Mouse (Mus musculus): ENCODE results near the gene Banp. TPM values are rescaled to one million over a fixed set of nuclear protein-coding genes. Genes with fewer than 3 reads are reported as not detected.

Banp gene
- polyA plus RNA-seq, 1 experiment from 2014 or later: 59.0 TPM

DNA sequence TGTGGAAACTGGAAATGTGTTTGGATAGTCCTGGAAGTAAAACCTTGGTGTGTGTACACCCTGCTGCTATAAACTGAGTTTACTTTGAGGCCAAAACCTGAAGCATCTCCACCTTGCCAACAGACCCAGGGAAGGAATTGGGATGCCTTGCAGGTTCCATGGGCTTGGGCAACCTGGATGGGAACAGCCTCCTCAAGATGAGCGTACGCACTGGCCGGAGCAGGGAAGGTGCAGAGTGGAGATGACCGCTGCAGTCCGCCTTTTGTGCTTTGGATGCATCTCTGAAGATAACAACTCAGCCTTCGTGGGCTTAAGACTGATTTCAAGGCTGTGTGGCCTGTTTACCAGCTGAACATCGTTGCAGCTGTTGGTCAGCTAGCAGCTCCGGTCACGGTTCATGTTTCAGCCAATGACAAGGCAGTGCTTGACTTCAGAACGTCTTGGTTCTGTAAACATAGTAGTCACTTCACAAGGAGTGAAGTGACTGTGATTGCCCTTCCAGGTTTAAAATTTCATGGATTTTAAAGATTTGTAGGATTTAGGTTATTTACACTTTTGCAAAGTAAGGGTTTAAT, 5.5 kb downstream of the Banp start:
- H3K27me3 ChIP-seq: no peaks in the 10 kb centered on the region
- H3K27ac ChIP-seq: no peak overlapping the region
- H3K4me3 ChIP-seq: no peak overlapping the region
- H3K36me3 ChIP-seq: peaks cover 20% of the 10 kb centered on the region
- no peaks in the 10 kb centered on the region for H3K9me3 ChIP-seq
- H3K4me2 ChIP-seq: no peak overlapping the region
- H3K9ac ChIP-seq: no peak overlapping the region
- H3K4me1 ChIP-seq (replicated peaks): peaks cover 46% of the 10 kb centered on the region
- 84% methylated on average over 10 of the region's 10 CpGs for WGBS
- ATAC-seq (ENCODE audit: low FRiP score): no peak

DNA sequence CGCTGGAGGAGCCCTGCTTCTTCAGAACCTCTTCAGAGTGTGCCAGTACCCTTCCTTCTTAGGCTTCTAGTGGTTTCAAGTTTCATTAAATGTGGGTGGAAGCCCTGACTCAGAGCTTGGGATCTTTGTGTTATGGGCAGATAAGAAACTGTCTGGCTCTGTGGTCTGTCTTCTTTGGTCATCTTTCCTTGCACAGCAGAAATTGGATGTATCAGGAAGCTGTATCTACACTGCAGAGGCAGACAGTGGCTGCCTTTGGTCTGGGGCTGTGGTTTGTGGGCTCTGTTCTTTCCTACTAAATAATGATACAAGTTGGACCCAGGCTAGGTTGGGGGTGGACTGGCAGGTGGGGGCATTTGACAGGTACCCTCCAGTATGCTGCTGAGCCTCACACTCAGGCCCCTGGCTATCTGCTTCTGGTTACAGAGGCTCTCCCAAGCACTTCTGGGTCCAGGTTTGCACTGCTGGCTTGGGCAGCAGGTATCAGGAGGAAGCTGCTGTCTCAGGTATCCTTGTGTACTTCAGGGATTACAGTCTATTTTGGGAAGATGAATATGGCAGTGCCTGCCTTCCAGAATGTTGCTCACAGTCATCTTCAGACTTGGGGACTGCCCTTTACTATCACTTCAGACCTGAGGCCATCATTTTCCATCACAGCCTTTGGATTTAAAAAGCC, 6.4 kb downstream of the Banp start:
- WGBS: 74% methylated on average over 1 of the region's 1 CpGs
- Histone ChIP-seq H3K4me3 (no peak overlapping the region), H3K27ac (no peak overlapping the region), H3K9ac (no peak overlapping the region), H3K36me3 (peaks cover 20% of the 10 kb centered on the region), H3K27me3 (no peaks in the 10 kb centered on the region), H3K9me3 (no peaks in the 10 kb centered on the region), H3K4me2 (no peak overlapping the region), H3K4me1 (replicated peaks) (peaks cover 52% of the 10 kb centered on the region)
- ATAC-seq (ENCODE audit: low FRiP score): no peak

DNA sequence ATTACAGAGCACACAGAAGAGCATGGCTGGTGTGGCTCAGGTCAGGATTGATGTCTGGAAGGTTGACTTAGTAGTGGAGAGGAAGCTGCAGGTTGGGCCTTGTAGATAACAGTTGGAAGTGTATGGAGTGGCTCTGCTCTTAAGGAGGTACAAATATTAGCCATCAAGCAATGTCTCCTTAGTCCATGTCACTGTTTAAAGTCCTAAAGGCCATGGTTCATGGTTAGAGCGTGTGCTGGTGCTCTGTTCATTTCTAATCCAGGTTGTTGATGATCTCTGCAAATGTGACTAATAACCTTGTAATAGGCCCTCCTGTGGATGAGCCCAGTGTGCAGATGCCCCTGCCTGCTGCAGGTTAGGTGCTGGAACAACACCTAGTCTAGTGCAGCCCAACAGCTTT, 8.8 kb downstream of the Banp start:
- H3K36me3 ChIP-seq: peaks cover 20% of the 10 kb centered on the region
- H3K27me3 ChIP-seq: no peaks in the 10 kb centered on the region
- WGBS: 88% methylated on average over 1 of the region's 1 CpGs

DNA sequence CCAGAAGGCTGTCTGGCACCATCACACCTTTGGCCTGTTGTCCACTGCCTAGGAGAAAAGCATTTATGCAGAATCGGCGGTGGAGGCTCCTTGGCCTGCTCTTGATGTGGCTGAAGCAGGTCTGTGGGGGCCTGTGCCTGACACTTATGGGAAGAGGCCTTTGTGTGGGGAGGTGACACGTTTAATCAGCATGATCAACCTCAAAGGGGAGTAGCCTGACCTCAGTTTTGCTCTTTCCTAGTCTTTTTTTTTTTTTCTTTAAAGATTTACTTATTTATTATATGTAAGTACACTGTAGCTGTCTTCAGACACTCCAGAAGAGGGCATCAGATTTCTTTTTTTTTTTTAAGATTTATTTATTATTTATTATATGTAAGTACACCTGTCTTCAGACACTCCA, 13.3 kb downstream of the Banp start:
- 83% methylated on average over 3 of the region's 3 CpGs for WGBS
- Histone ChIP-seq H3K27ac (no peak overlapping the region), H3K4me2 (no peak overlapping the region), H3K9ac (no peak overlapping the region), H3K4me1 (replicated peaks) (peaks cover 42% of the 10 kb centered on the region), H3K27me3 (no peaks in the 10 kb centered on the region), H3K9me3 (no peaks in the 10 kb centered on the region), H3K36me3 (no peaks in the 10 kb centered on the region), H3K4me3 (no peak overlapping the region)
- ATAC-seq (ENCODE audit: low FRiP score): no peak

More for the DNA sequence above, 8.8 kb downstream of the Banp start:
- ATAC-seq (ENCODE audit: low FRiP score): no peak
- Histone ChIP-seq H3K4me1 (replicated peaks) (peaks cover 34% of the 10 kb centered on the region), H3K4me3 (no peak overlapping the region), H3K9me3 (no peaks in the 10 kb centered on the region), H3K9ac (no peak overlapping the region), H3K4me2 (no peak overlapping the region), H3K27ac (no peak overlapping the region)

DNA sequence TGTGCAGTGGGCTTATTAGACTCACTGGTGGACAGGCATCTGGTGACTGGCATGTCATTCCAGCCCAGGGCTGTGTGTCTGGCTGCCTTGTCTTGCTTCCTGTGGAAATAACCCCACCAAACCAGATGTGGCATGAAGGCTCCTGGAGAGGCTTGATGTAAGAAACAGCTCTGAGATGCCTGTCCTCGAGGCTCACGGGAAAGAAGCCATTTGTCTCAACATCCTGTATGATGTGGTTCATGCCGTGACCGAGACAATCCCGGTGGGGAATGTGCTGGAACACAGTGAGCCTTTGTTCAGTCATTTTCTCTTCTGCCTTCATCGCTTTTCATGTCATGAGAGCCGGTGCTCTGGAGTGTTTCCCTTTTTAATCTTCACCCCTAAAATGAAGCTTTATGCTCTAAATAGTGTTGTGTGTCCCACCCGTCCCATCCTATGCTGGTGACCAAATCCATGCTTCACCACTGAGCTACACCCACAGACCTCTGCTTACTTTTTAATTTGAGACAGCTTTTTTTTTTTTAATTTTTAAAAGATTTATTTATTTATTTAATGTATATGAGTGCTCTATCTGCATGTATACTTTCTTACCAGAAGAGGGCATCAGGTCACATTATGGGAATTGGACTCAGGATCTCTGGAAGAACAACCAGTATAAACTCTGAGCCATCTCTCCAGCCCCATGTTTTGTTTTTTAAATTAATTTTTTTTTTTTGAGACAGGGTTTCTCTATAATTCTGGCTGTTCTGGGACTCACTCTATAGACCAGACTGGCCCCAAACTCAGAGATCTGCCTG, 15.4 kb downstream of the Banp start:
- H3K36me3 ChIP-seq: no peaks in the 10 kb centered on the region
- H3K4me1 ChIP-seq (replicated peaks): peaks cover 49% of the 10 kb centered on the region
- no peak overlapping the region for H3K9ac ChIP-seq
- H3K27me3 ChIP-seq: no peaks in the 10 kb centered on the region
- peak overlapping the region; percentile 58; the same call in 1 of the 2 replicates for H3K27ac ChIP-seq
- no peaks in the 10 kb centered on the region for H3K9me3 ChIP-seq
- no peak overlapping the region for H3K4me3 ChIP-seq
- ATAC-seq (ENCODE audit: low FRiP score): no peak
- no peak overlapping the region for H3K4me2 ChIP-seq
- WGBS: 67% methylated on average over 8 of the region's 8 CpGs

DNA sequence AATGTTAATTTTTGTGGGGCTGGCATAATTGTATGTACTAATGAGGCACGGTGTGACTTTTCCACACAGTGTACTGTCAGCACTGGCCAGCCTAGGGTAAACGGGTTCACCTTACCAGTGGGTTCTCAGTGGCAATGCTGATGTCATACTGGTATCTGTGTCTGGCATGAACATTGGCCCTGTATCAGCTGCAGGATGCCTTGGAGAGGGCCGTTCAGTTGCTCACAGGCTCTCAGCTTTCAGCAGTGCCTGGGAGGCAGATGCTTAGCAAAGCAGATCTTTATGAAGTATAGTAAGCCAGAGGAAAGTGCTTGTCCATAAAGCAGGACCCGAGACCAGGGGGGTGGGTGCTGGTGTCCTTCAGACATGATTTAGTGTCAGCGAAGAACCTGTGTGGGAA, 16.6 kb downstream of the Banp start:
- no peak overlapping the region for H3K4me3 ChIP-seq
- H3K9me3 ChIP-seq: no peaks in the 10 kb centered on the region
- H3K4me1 ChIP-seq (replicated peaks): peaks cover 51% of the 10 kb centered on the region
- H3K27ac ChIP-seq: peak overlapping the region; percentile 73
- 67% methylated on average over 5 of the region's 5 CpGs for WGBS
- H3K9ac ChIP-seq: peak overlapping the region; percentile 53
- H3K4me2 ChIP-seq: no peak overlapping the region
- H3K36me3 ChIP-seq: no peaks in the 10 kb centered on the region
- H3K27me3 ChIP-seq: no peaks in the 10 kb centered on the region
- no peak for ATAC-seq (ENCODE audit: low FRiP score)

DNA sequence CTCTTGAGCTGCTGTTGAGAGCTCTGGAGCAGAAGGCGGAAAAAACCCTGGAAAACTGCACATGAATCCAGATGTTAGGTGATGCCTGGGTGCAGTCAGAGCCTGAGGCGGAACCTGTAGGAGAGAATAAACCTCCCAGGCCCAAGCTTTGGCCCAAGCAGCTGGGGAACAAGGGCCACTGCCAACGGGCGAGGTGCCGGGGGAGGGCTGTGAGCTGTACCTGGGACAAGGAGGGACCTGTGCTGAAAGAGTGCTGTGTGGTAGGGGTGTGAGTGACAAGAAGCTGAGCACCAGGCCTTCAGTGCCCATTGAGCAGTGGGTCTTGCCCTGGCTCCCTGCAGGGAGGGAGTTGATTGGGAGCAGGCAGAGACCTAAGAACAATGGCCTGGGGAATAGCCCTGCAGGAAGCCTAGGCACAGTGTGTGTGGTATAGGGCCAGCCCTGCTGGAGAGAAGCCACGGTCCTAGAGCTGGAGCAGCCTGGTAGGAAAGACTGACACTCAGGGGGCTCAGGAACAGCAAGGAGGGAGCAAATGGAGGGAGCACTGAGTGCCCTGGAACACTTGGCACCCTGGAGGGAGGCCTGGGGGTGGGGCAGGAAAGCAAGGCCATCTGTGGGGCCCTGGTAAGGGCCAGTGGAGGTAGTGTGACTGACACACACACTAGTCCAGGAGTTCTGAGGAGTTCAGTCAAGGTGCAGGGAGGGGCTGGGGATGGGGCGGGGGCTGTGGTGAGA, 17.3 kb downstream of the Banp start:
- H3K4me1 ChIP-seq (replicated peaks): peaks cover 59% of the 10 kb centered on the region

DNA sequence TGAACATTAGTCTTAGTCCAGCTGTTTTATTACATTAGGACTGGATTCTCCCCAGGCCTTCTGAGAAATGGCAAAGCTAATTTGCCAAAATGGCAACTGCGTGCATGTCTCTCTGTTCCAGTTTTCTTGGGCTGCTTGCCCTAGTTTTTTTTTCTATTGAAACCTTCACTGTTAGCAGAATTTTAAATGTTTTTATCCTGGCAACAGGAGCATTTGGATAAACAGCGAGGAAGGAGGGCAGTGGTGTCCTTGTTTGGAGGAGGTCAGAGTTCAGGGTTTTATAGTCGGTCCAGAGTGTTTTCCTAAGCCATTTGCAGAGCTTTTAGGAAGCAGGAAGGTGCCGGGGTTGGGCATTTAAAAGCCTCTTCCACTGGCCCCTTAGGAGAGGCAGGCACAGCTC, 18.4 kb downstream of the Banp start:
- no peak for ATAC-seq (ENCODE audit: low FRiP score)
- H3K4me2 ChIP-seq: no peak overlapping the region
- no peaks in the 10 kb centered on the region for H3K27me3 ChIP-seq
- H3K36me3 ChIP-seq: no peaks in the 10 kb centered on the region
- H3K4me3 ChIP-seq: no peak overlapping the region
- H3K27ac ChIP-seq: peak overlapping the region; percentile 73
- peaks cover 59% of the 10 kb centered on the region for H3K4me1 ChIP-seq (replicated peaks)
- peak overlapping the region; percentile 8; the same call in 1 of the 2 replicates for H3K9ac ChIP-seq
- WGBS: 41% methylated on average over 4 of the region's 4 CpGs
- H3K9me3 ChIP-seq: no peaks in the 10 kb centered on the region

More for the DNA sequence above, 17.3 kb downstream of the Banp start:
- WGBS: 43% methylated on average over 7 of the region's 7 CpGs
- Histone ChIP-seq H3K9ac (peak overlapping the region; percentile 53), H3K27ac (peak overlapping the region; percentile 73), H3K36me3 (no peaks in the 10 kb centered on the region), H3K4me3 (no peak overlapping the region), H3K4me2 (no peak overlapping the region), H3K27me3 (no peaks in the 10 kb centered on the region), H3K9me3 (no peaks in the 10 kb centered on the region)
- peak; percentile 59 for ATAC-seq (ENCODE audit: low FRiP score)

DNA sequence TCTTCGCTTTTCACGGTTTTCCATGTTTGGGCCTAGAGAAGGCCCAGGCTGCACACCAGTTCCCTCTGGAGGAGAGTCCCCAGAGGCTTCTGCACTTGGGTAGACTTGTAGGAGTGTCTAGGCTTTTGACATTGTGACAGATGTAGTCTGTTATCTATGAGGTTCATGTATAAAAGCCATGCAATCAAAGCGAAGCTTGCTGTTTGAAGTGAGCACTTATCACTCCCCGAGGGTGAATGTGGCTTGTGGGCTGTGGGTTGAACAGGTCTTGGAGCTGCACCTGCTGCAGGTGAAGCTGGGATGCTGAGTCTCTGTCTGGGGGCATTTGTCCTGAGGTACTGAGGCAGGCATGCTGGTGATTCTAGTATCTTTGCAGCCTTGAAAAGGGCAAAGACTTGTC, 19.0 kb downstream of the Banp start:
- Histone ChIP-seq H3K4me1 (replicated peaks) (peaks cover 59% of the 10 kb centered on the region), H3K27ac (peak overlapping the region; percentile 73), H3K36me3 (no peaks in the 10 kb centered on the region), H3K9ac (no peak overlapping the region), H3K4me3 (no peak overlapping the region), H3K4me2 (no peak overlapping the region), H3K9me3 (no peaks in the 10 kb centered on the region), H3K27me3 (no peaks in the 10 kb centered on the region)
- WGBS: 79% methylated on average over 4 of the region's 4 CpGs
- ATAC-seq (ENCODE audit: low FRiP score): no peak

DNA sequence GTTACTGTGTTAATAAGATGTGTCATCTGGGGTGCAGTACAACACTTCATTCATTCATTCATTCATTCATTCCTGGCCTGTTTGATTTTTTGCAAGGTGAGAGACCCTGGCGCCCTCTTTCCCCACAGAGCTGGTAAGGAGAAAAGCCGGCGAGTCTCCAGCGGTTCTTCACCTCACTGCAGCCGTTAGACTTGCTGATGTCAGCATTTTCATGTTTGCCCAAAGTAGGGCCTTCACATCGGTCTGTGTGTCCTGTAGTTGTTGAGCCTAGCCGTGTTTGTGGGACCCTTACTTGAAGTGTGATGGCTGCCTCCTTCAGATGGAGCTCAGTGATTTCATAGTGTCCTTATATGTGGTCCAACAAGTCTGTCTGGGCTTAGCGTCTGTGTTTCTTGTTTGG, 20.7 kb downstream of the Banp start:
- Histone ChIP-seq H3K9me3 (no peaks in the 10 kb centered on the region), H3K9ac (peak overlapping the region; percentile 53), H3K4me1 (replicated peaks) (peaks cover 55% of the 10 kb centered on the region), H3K27me3 (no peaks in the 10 kb centered on the region), H3K4me3 (no peak overlapping the region), H3K36me3 (peaks cover 16% of the 10 kb centered on the region), H3K27ac (no peak overlapping the region), H3K4me2 (no peak overlapping the region)
- 80% methylated on average over 8 of the region's 8 CpGs for WGBS
- no peak for ATAC-seq (ENCODE audit: low FRiP score)

DNA sequence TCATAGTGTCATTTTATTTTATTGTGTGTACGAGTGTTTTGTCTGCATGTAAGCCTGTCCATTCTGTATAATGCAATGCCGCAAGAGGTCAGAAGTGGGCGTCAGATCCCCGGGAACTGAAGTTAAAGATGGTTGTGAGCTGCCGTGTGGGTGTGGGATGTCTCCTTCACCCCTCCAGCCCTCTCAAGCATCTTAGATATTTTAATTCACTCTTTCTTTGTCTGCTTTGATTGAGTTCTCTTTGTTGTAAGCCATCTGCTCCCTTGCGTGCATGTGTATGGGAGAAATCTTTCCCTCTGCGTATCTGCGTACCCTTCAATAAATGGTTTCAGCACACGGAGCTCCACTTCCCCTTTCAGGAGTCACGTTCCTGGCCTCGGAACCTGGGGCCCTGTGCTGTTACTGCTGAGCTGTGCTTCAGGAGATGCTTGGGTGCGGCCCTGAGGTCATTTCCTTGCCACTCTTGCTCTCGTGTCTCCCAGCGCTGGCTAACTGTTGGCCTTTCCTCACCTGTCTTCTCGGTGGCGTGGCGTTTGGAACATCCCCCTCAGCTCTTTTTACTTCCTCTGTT, 22.0 kb downstream of the Banp start:
- no peak for ATAC-seq (ENCODE audit: low FRiP score)
- Histone ChIP-seq H3K4me3 (no peak overlapping the region), H3K4me2 (no peak overlapping the region), H3K4me1 (replicated peaks) (peaks cover 43% of the 10 kb centered on the region), H3K27ac (peak overlapping the region; percentile 62; the same call in 1 of the 2 replicates), H3K9me3 (no peaks in the 10 kb centered on the region), H3K9ac (peak overlapping the region; percentile 9; the same call in 1 of the 2 replicates), H3K36me3 (peaks cover 30% of the 10 kb centered on the region), H3K27me3 (no peaks in the 10 kb centered on the region)
- 66% methylated on average over 17 of the region's 17 CpGs for WGBS

DNA sequence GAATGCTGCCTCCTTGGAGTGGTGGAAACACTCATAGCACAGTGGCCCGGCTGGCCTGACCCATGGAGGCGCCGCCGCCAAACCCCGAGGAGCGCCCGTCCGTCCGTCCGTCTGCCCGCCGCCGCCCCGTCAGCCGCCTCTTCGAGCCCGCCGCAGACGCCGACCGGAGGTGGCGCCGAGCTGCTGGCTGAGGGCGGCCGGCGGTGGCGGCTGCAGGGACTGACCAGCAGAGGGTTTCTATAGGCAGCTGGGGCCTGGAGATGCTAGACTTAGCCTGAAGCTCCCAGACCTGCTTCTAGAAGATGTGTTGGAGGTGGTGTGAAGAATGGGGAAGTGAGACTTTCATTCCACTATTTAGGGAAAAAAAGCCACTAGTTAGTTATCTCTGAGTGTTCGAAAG, 24.4 kb downstream of the Banp start:
- 94% methylated on average over 28 of the region's 28 CpGs for WGBS
- no peaks in the 10 kb centered on the region for H3K9me3 ChIP-seq

More for the DNA sequence above, 24.4 kb downstream of the Banp start:
- no peak overlapping the region for H3K9ac ChIP-seq
- H3K4me1 ChIP-seq (replicated peaks): peaks cover 23% of the 10 kb centered on the region
- no peaks in the 10 kb centered on the region for H3K27me3 ChIP-seq
- no peak overlapping the region for H3K4me3 ChIP-seq
- H3K4me2 ChIP-seq: no peak overlapping the region
- H3K36me3 ChIP-seq: peaks cover 44% of the 10 kb centered on the region
- no peak for ATAC-seq (ENCODE audit: low FRiP score)
- no peak overlapping the region for H3K27ac ChIP-seq
